Mouse (Mus musculus): ENCODE data around the gene Zfp781. TPM values are rescaled to one million over a fixed set of nuclear protein-coding genes. Genes with fewer than 3 reads are reported as not detected.
"Not testable (repeated sequence)": the region's sequence is repeated elsewhere in the genome, so short reads cannot be mapped to it uniquely, and the experiment has no call there.

Gene Zfp781
- polyA plus RNA-seq (2015; fragmentation: Nextera tagmentation; extraction: Ambion mirVana), result 7.4 and 8.2 TPM in 2 replicates

- not testable (repeated sequence) for H3K9ac ChIP-seq (ENCODE audit: low read depth, low read length); H3K36me3 ChIP-seq (ENCODE audit: control insufficient read depth, insufficient read depth, low read length); H3K27me3 ChIP-seq (ENCODE audit: control insufficient read depth, insufficient read depth, low read depth, low read length); H3K4me2 ChIP-seq (ENCODE audit: low read length); H3K4me3 ChIP-seq (ENCODE audit: low read depth, low read length); H3K27ac ChIP-seq (ENCODE audit: low read length); H3K4me1 ChIP-seq (ENCODE audit: control insufficient read depth, insufficient read depth, low read length); H3K9me3 ChIP-seq (replicated peaks; ENCODE audit: control insufficient read depth, low read length, poor library complexity, severe bottlenecking)
- peak; percentile 97 for ATAC-seq
- no CpG with 5 or more reads among the region's 43 CpGs for WGBS
Measured at GRCm38 (mm10) chr10:81929842-81930743, at the start of gene Zfp781. Gene Zfp781, minus strand, starts transcription at chr10:81930480.

DNA sequence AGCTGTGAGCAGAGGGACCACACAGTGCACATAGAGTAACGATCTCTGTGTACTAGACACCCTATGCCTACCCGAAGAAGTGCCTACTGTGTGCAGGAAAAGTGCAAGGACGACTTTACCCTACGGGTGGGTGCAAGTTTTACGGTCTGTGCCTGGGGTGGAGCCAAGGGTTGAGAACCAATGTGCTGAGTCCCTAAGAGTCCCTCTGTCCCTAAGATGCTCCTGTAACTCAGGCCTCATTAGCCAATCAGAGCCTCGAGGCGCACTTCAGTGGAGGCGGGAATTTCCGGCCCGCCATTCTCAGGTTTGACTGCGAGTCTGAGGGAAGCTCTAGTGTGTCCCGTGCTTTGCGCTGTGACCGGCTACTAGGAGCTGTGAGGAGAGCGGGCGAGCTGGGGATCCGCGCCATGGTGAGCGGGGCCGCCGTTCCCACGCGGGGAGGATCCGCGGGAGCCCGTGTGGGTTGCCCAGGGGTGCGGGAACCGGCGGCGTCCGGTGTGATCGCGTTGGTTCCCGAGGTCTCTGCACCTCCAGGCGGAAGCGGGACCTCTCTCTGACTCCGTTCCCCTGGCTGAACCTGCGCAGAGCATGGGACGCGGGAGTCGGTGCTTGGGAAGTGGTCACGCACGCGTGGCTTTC, 48.2 kb upstream of the Zfp781 start:
- ATAC-seq; H3K9me3 ChIP-seq (replicated peaks; ENCODE audit: control insufficient read depth, low read length, poor library complexity, severe bottlenecking); H3K36me3 ChIP-seq (ENCODE audit: control insufficient read depth, insufficient read depth, low read length); H3K4me1 ChIP-seq (ENCODE audit: control insufficient read depth, insufficient read depth, low read length); H3K4me3 ChIP-seq (ENCODE audit: low read depth, low read length); H3K9ac ChIP-seq (ENCODE audit: low read depth, low read length); H3K27me3 ChIP-seq (ENCODE audit: control insufficient read depth, insufficient read depth, low read depth, low read length); H3K4me2 ChIP-seq (ENCODE audit: low read length); H3K27ac ChIP-seq (ENCODE audit: low read length): not testable (repeated sequence)
- no CpG with 5 or more reads among the region's 44 CpGs for WGBS

GRCm38 (mm10) chr10:81930744-81931118, 451 bp upstream of the Zfp781 start:
- not testable (repeated sequence) for H3K36me3 ChIP-seq (ENCODE audit: control insufficient read depth, insufficient read depth, low read length); H3K9me3 ChIP-seq (replicated peaks; ENCODE audit: control insufficient read depth, low read length, poor library complexity, severe bottlenecking); H3K27me3 ChIP-seq (ENCODE audit: control insufficient read depth, insufficient read depth, low read depth, low read length); H3K27ac ChIP-seq (ENCODE audit: low read length); H3K9ac ChIP-seq (ENCODE audit: low read depth, low read length); H3K4me3 ChIP-seq (ENCODE audit: low read depth, low read length); H3K4me1 ChIP-seq (ENCODE audit: control insufficient read depth, insufficient read depth, low read length); H3K4me2 ChIP-seq (ENCODE audit: low read length)
- whole genome bisulfite sequencing, result no CpG with 5 or more reads among the region's 3 CpGs
- ATAC-seq, result peak; percentile 71

DNA sequence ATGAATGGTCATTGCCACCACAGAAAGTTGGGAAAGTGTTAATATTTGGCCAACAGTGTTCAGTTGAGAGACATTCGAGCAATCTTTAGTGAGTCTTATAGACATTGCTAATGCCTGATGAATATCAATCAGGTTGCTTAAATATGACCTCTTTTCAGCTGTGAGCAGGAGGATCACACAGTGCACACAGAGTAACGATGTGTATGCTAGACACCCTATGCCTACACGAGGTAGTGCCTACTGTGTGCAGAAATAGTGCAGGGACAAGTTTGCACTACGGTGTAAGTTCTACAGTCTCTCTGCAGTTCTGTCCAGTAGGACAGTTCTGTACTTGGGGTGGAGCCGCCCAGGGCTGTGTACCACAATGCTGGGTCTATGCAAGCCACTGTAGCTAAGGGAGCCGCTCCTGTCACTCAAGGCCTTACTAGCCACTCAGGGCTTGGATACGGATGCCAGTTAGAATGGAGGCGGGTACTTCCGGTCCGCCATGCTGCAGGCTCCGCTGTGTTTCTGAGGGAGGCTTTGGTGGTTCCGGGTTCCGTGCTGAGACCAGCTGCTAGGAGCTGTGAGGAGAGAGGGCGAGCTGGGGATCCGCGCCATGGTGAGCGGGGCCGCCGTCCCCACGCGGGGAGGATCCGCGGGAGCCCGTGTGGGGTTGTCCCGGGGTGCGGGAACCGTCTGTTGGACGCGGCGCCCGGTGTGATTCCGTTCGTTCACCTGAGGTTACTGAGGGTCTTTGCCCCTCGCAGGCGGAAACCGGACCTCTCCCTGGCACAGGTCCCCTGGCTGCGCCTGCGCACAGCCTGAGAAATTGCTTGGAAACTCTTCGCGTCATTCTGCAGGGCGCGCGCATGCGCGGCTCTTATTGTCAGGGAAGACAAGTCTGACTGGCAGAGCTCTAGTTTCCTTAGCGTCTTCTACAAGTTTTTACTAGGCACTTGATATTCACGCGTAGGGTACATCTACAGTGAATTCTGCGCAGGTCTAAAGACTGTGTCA, 66.6 kb downstream of the Zfp781 start, which contains the start of gene Gm32687:
TSS of gene Gm32687 (plus strand) at position 526 of the 999 bp plus-strand sequence.
- H3K9ac ChIP-seq (ENCODE audit: low read depth, low read length); H3K27ac ChIP-seq (ENCODE audit: low read length); H3K4me3 ChIP-seq (ENCODE audit: low read depth, low read length); H3K4me2 ChIP-seq (ENCODE audit: low read length); H3K36me3 ChIP-seq (ENCODE audit: control insufficient read depth, insufficient read depth, low read length); H3K4me1 ChIP-seq (ENCODE audit: control insufficient read depth, insufficient read depth, low read length); H3K9me3 ChIP-seq (replicated peaks; ENCODE audit: control insufficient read depth, low read length, poor library complexity, severe bottlenecking); H3K27me3 ChIP-seq (ENCODE audit: control insufficient read depth, insufficient read depth, low read depth, low read length): not testable (repeated sequence)
- ATAC-seq, result peak; percentile 100
- 34% methylated on average over 4 of the region's 49 CpGs for WGBS

Other genes with a start within 250 kb of the Zfp781 start
- gene Zfp433, start 225.7 kb downstream of the Zfp781 start, polyA plus RNA-seq (2015; fragmentation: Nextera tagmentation; extraction: Ambion mirVana), result 16.0 and 19.6 TPM in 2 replicates
- gene Gm3055, start 159.3 kb downstream of the Zfp781 start, polyA plus RNA-seq (2015; fragmentation: Nextera tagmentation; extraction: Ambion mirVana), result 18.0 and 20.3 TPM in 2 replicates
- 3.7 and 3.8 TPM in 2 replicates for gene Gm4767, start 118.3 kb downstream of the Zfp781 start, polyA plus RNA-seq (2015; fragmentation: Nextera tagmentation; extraction: Ambion mirVana)
- gene Gm32687, start 66.5 kb downstream of the Zfp781 start, polyA plus RNA-seq (2015; fragmentation: Nextera tagmentation; extraction: Ambion mirVana), result 9.1 and 10.8 TPM in 2 replicates
- gene Zfp873, start 117.6 kb upstream of the Zfp781 start, polyA plus RNA-seq (2015; fragmentation: Nextera tagmentation; extraction: Ambion mirVana), result 16.2 and 17.4 TPM in 2 replicates
- 6.5 and 7.5 TPM in 2 replicates for gene BC024063, start 152.9 kb upstream of the Zfp781 start, polyA plus RNA-seq (2015; fragmentation: Nextera tagmentation; extraction: Ambion mirVana)
- 9.8 and 11.0 TPM in 2 replicates for gene AU041133, start 197.5 kb upstream of the Zfp781 start, polyA plus RNA-seq (2015; fragmentation: Nextera tagmentation; extraction: Ambion mirVana)